Mouse (Mus musculus) midbrain, embryonic 12.5 days (tissue): ENCODE measurements around the gene Ddn. TPM values are rescaled to one million over a fixed set of nuclear protein-coding genes. Genes with fewer than 3 reads are reported as not detected.

Experiments
- ATAC-seq: fragments of 200-750 bp; cut with Nextera tagmentation; 2 replicates; pipeline ENCODE4 v1.8.0; 2017; ENCODE audit warnings: low read depth, moderate TSS enrichment, moderate library complexity; ENCODE audit not compliant: low FRiP score
- H3K27ac ChIP-seq: fragments of 300-500 bp; sonication (generic); replicated peaks from 2 replicates; pipeline ENCODE4 v1.5.1; 2016; ENCODE audit warnings: mild to moderate bottlenecking
- H3K27me3 ChIP-seq: fragments of 300-500 bp; sonication (generic); 2 replicates; pipeline ENCODE4 v1.6.1; 2016; ENCODE audit warnings: mild to moderate bottlenecking
- H3K36me3 ChIP-seq: fragments of 300-500 bp; sonication (generic); 2 replicates; pipeline ENCODE4 v1.6.1; 2016
- H3K4me1 ChIP-seq: fragments of 300-500 bp; sonication (generic); 2 replicates; pipeline ENCODE4 v1.6.1; 2016
- H3K4me2 ChIP-seq: fragments of 300-500 bp; sonication (generic); replicated peaks from 2 replicates; pipeline ENCODE4 v1.6.1; 2016; ENCODE audit warnings: mild to moderate bottlenecking, moderate library complexity
- H3K4me3 ChIP-seq: fragments of 300-500 bp; sonication (generic); 2 replicates; pipeline ENCODE4 v1.5.1; 2016; ENCODE audit warnings: mild to moderate bottlenecking
- H3K9ac ChIP-seq: fragments of 300-500 bp; sonication (generic); replicated peaks from 2 replicates; pipeline ENCODE4 v1.6.1; 2016; ENCODE audit warnings: mild to moderate bottlenecking, moderate library complexity
- H3K9me3 ChIP-seq: fragments of 300-500 bp; sonication (generic); 2 replicates; pipeline ENCODE4 v1.6.1; 2016; ENCODE audit warnings: mild to moderate bottlenecking
- WGBS: fragments of 180-500 bp; shearing (Covaris S2); methylation state at CpG from one replicate; pipeline ENCODE4 v1.1.7; 2016; 5-methylcytosine and 5-hydroxymethylcytosine counted together
- polyA plus RNA-seq: library from polyadenylated mRNA; unstranded; fragments of >200 nt; fragmentation: Nextera tagmentation; extraction: Ambion mirVana; gene quantifications from 2 replicates; pipeline ENCODE4 v1.2.1, GENCODE M21; 2016

The Ddn gene
- polyA plus RNA-seq, 1 experiment from 2014 or later: 0.61 TPM

- H3K27ac ChIP-seq: no peak overlapping the region
- no peak overlapping the region for H3K4me3 ChIP-seq
- H3K27me3 ChIP-seq: no peaks in the 10 kb centered on the region
- no peaks in the 10 kb centered on the region for H3K4me1 ChIP-seq
- ATAC-seq: no peak
- WGBS: 96% methylated on average over 30 of the region's 30 CpGs
- no peak overlapping the region for H3K4me2 ChIP-seq
- H3K9me3 ChIP-seq: no peaks in the 10 kb centered on the region
- no peak overlapping the region for H3K9ac ChIP-seq
- H3K36me3 ChIP-seq: peaks cover 100% of the 10 kb centered on the region
These were observed 30.6 kb upstream of the Ddn start for GRCm38 (mm10) chr15:98839671-98840585.

- Histone ChIP-seq H3K27me3 (no peaks in the 10 kb centered on the region), H3K9me3 (no peaks in the 10 kb centered on the region), H3K4me2 (no peak overlapping the region), H3K27ac (no peak overlapping the region), H3K9ac (no peak overlapping the region), H3K4me3 (no peak overlapping the region), H3K36me3 (peaks cover 100% of the 10 kb centered on the region), H3K4me1 (no peaks in the 10 kb centered on the region)
- no peak for ATAC-seq
- WGBS: 95% methylated on average over 14 of the region's 14 CpGs
These were observed 29.9 kb upstream of the Ddn start for GRCm38 (mm10) chr15:98839161-98839560.

- Histone ChIP-seq H3K27ac (no peak overlapping the region), H3K4me2 (no peak overlapping the region), H3K27me3 (no peaks in the 10 kb centered on the region), H3K9ac (no peak overlapping the region), H3K36me3 (peaks cover 98% of the 10 kb centered on the region), H3K4me3 (no peak overlapping the region), H3K4me1 (no peaks in the 10 kb centered on the region), H3K9me3 (no peaks in the 10 kb centered on the region)
- 77% methylated on average over 4 of the region's 4 CpGs for WGBS
- no peak for ATAC-seq
These were observed 28.4 kb upstream of the Ddn start for GRCm38 (mm10) chr15:98837743-98838103.

GRCm38 (mm10) chr15:98837006-98837742, 27.9 kb upstream of the Ddn start:
- 94% methylated on average over 21 of the region's 21 CpGs for WGBS
- no peak overlapping the region for H3K27ac ChIP-seq
- no peaks in the 10 kb centered on the region for H3K9me3 ChIP-seq
- ATAC-seq: no peak
- no peak overlapping the region for H3K4me3 ChIP-seq
- H3K27me3 ChIP-seq: no peaks in the 10 kb centered on the region
- H3K9ac ChIP-seq: no peak overlapping the region
- peaks cover 92% of the 10 kb centered on the region for H3K36me3 ChIP-seq
- H3K4me1 ChIP-seq: no peaks in the 10 kb centered on the region; the same call in 1 of the 2 replicates
- no peak overlapping the region for H3K4me2 ChIP-seq

GRCm38 (mm10) chr15:98835291-98835690, 26.0 kb upstream of the Ddn start:
- H3K4me1 ChIP-seq: peaks cover 3% of the 10 kb centered on the region
- no peak for ATAC-seq
- no peak overlapping the region for H3K4me3 ChIP-seq
- WGBS: 95% methylated on average over 14 of the region's 14 CpGs
- H3K9ac ChIP-seq: no peak overlapping the region
- H3K36me3 ChIP-seq: peaks cover 74% of the 10 kb centered on the region
- no peak overlapping the region for H3K4me2 ChIP-seq
- H3K9me3 ChIP-seq: no peaks in the 10 kb centered on the region
- no peak overlapping the region for H3K27ac ChIP-seq
- H3K27me3 ChIP-seq: no peaks in the 10 kb centered on the region

- H3K4me1 ChIP-seq: peaks cover 9% of the 10 kb centered on the region
- no peaks in the 10 kb centered on the region for H3K27me3 ChIP-seq
- no peak overlapping the region for H3K4me3 ChIP-seq
- H3K4me2 ChIP-seq: no peak overlapping the region
- H3K36me3 ChIP-seq: peaks cover 61% of the 10 kb centered on the region
- WGBS: 82% methylated on average over 13 of the region's 13 CpGs
- no peak for ATAC-seq
- no peaks in the 10 kb centered on the region for H3K9me3 ChIP-seq
- H3K9ac ChIP-seq: no peak overlapping the region
- H3K27ac ChIP-seq: no peak overlapping the region
These were observed 24.8 kb upstream of the Ddn start for GRCm38 (mm10) chr15:98834059-98834458.

GRCm38 (mm10) chr15:98833281-98833680, 24.0 kb upstream of the Ddn start:
- Histone ChIP-seq H3K36me3 (peaks cover 54% of the 10 kb centered on the region), H3K27me3 (no peaks in the 10 kb centered on the region), H3K9ac (no peak overlapping the region; the same call in 1 of the 2 replicates), H3K4me1 (peaks cover 9% of the 10 kb centered on the region), H3K9me3 (no peaks in the 10 kb centered on the region), H3K27ac (no peak overlapping the region), H3K4me3 (no peak overlapping the region), H3K4me2 (no peak overlapping the region)
- ATAC-seq: no peak
- WGBS: 90% methylated on average over 11 of the region's 11 CpGs

GRCm38 (mm10) chr15:98832161-98833058, 23.1 kb upstream of the Ddn start:
- ATAC-seq: no peak
- Histone ChIP-seq H3K4me1 (peaks cover 9% of the 10 kb centered on the region), H3K9me3 (no peaks in the 10 kb centered on the region), H3K4me2 (no peak overlapping the region; the same call in 1 of the 2 replicates), H3K27me3 (no peaks in the 10 kb centered on the region), H3K36me3 (peaks cover 45% of the 10 kb centered on the region), H3K27ac (0 out of 2 replicates have a peak overlapping the region, but pooled peaks have one; percentile 42), H3K9ac (peak overlapping the region; percentile 41; the same call in 1 of the 2 replicates), H3K4me3 (no peak overlapping the region)
- WGBS: 68% methylated on average over 12 of the region's 12 CpGs

GRCm38 (mm10) chr15:98831684-98832035, 22.4 kb upstream of the Ddn start:
- Histone ChIP-seq H3K27me3 (no peaks in the 10 kb centered on the region), H3K4me2 (peak overlapping the region; percentile 72), H3K9ac (peak overlapping the region; percentile 41; the same call in 1 of the 2 replicates), H3K4me3 (peak overlapping the region; percentile 68), H3K36me3 (peaks cover 37% of the 10 kb centered on the region), H3K27ac (peak overlapping the region; percentile 81), H3K9me3 (no peaks in the 10 kb centered on the region), H3K4me1 (peaks cover 9% of the 10 kb centered on the region)
- 21% methylated on average over 9 of the region's 9 CpGs for WGBS
- ATAC-seq: peak; percentile 44

- H3K4me2 ChIP-seq: peak within 1 kb of the TSS; percentile 72
- ATAC-seq: peak; percentile 94
- no peaks in the 10 kb centered on the region for H3K27me3 ChIP-seq
- peak within 1 kb of the TSS; percentile 81 for H3K27ac ChIP-seq
- peak within 1 kb of the TSS; percentile 70 for H3K9ac ChIP-seq
- no peaks in the 10 kb centered on the region for H3K9me3 ChIP-seq
- WGBS: 0% methylated on average over 65 of the region's 66 CpGs
- peaks cover 31% of the 10 kb centered on the region for H3K36me3 ChIP-seq
- peak within 1 kb of the TSS; percentile 68 for H3K4me3 ChIP-seq
- H3K4me1 ChIP-seq: peaks cover 9% of the 10 kb centered on the region
These were observed 21.7 kb upstream of the Ddn start, which contains the start of gene Prkag1 for GRCm38 (mm10) chr15:98830736-98831683. Prkag1 (minus strand) TSS chr15:98831521.
